In the genomic region with DNA sequence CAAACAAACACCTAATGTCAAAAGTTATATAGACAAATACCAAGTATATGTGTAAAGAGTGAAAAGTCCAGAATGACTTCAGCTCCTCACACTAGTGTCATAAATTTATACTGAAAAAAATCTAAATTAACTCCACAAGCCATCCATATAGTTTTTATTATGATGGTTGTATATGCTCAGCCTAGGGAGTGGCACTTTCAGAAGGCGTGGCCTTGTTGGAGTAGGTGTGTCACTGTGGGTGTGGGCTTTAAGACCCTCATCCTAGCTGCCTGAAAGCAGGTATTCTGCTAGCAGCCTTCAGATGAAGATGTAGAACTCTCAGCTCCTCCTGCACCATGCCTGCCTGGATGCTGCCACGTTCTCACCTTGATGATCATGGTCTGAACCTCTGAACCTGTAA, we compare ENCODE assay signal across 1 mouse cellular context. TPM values are rescaled to one million over a fixed set of nuclear protein-coding genes. Genes with fewer than 3 reads are reported as not detected.
"Had no signal": no experiment of that assay in that cellular context is flagged by ENCODE, and none has a peak within 500 bp of the region (broad histone marks: within the 10 kb centered on the region; RNA-seq: fewer than 3 reads in every experiment).

No protein-coding gene starts in this region.

RNA-seq across cellular contexts. Expression of gene Pla1a, which starts 13.2 kb away (rescaled TPM):
- polyA plus RNA-seq: stomach, embryonic 14.5 days had no signal
